8 mouse cellular contexts compared by ENCODE assay signal in genomic region chr12:16589204-16589949, GRCm38 (mm10). TPM values are rescaled to one million over a fixed set of nuclear protein-coding genes. Genes with fewer than 3 reads are reported as not detected.
A peak's percentile ranks its signal among the peaks of the same experiment; 100 is the strongest.
DNase-seq lines count a peak whose midpoint lies in the region; ATAC-seq lines count a peak whose summit lies in the region.

No protein-coding gene starts in this region.

- H3K4me1 ChIP-seq in heart, embryonic 14.5 days (ENCODE audit: control insufficient read depth in 2 of 2, insufficient read depth in 2 of 2, low read length in 2 of 2): peaks cover 29 to 44% of the 10 kb centered on the region in 2 experiments
- H3K4me1 ChIP-seq in liver, embryonic 13.5 days (replicated peaks): peaks cover 78% of the 10 kb centered on the region
- H3K4me1 ChIP-seq in stomach, embryonic 16.5 days (ENCODE audit: control insufficient read depth, insufficient read depth, low read length): peaks cover 25% of the 10 kb centered on the region

- peak; percentile 87 for ATAC-seq in erythroid progenitor cell, adult 5-6 weeks (replicated peaks; ENCODE audit: low FRiP score, poor library complexity, severe bottlenecking)
- peak; percentile 78 for ATAC-seq in heart, embryonic 14.5 days (ENCODE audit: insufficient number of reproducible peaks, insufficient read depth, low FRiP score, low read depth)
- ATAC-seq in liver, embryonic 13.5 days (ENCODE audit: low read depth): peak; percentile 64
- peak; percentile 87 for ATAC-seq in stomach, embryonic 16.5 days (ENCODE audit: insufficient read depth, low FRiP score)

- WGBS in heart, embryonic 14.5 days: under 1% methylated on average over 31 of the region's 36 CpGs
- WGBS in liver, embryonic 13.5 days (ENCODE audit: insufficient replicate concordance): under 1% methylated on average over 33 of the region's 36 CpGs
- WGBS in stomach, embryonic 16.5 days: under 1% methylated on average over 36 of the region's 36 CpGs

- no peaks in the 10 kb centered on the region for H3K36me3 ChIP-seq in heart, embryonic 14.5 days (ENCODE audit: control insufficient read depth, insufficient read depth, low read length)
- H3K36me3 ChIP-seq in liver, embryonic 13.5 days: no peaks in the 10 kb centered on the region
- no peaks in the 10 kb centered on the region for H3K36me3 ChIP-seq in stomach, embryonic 16.5 days (ENCODE audit: control insufficient read depth, insufficient read depth, low read length)

- no peaks in the 10 kb centered on the region for H3K27me3 ChIP-seq in heart, embryonic 14.5 days (ENCODE audit: control insufficient read depth, insufficient read depth, low read length)
- 0 out of 2 replicates have a peak, but pooled peaks cover 4% of the 10 kb centered on the region for H3K27me3 ChIP-seq in liver, embryonic 13.5 days
- H3K27me3 ChIP-seq in stomach, embryonic 16.5 days (ENCODE audit: control insufficient read depth, insufficient read depth, low read length): no peaks in the 10 kb centered on the region

- H3K9me3 ChIP-seq in heart, embryonic 14.5 days (ENCODE audit: control insufficient read depth, low read length): no peaks in the 10 kb centered on the region
- H3K9me3 ChIP-seq in liver, embryonic 13.5 days (replicated peaks): no peaks in the 10 kb centered on the region
- no peaks in the 10 kb centered on the region for H3K9me3 ChIP-seq in stomach, embryonic 16.5 days (replicated peaks; ENCODE audit: control insufficient read depth, low read length)

- DNase-seq in CD4-positive helper T cell, adult 2 months (ENCODE audit: low read depth, low spot score): peak; percentile 93
- DNase-seq in brain, embryonic 18.5 days (ENCODE audit: low read depth, low spot score): peak; percentile 81
- peak; percentile 95 for DNase-seq in kidney, postnatal 14 days
- DNase-seq in liver, embryonic 13.5 days: peak; percentile 82
- DNase-seq in neural tube, embryonic 10.5 days (ENCODE audit: extremely low spot score, low spot score): peak; percentile 91

- peak overlapping the region; percentile 30 to 83; a peak in 3 of 4 replicates for H3K27ac ChIP-seq in heart, embryonic 14.5 days (replicated peaks in 1 of 2; ENCODE audit: control insufficient read depth in 1 of 2, insufficient read depth in 1 of 2, low read depth in 2 of 2, low read length in 2 of 2)
- H3K27ac ChIP-seq in liver, embryonic 13.5 days: peak overlapping the region; percentile 88
- peak overlapping the region; percentile 47; the same call in 1 of the 2 replicates for H3K27ac ChIP-seq in stomach, embryonic 16.5 days (ENCODE audit: low read length)

- H3K4me3 ChIP-seq in heart, embryonic 14.5 days (ENCODE audit: control insufficient read depth in 1 of 2, insufficient read depth in 1 of 2, low read depth in 1 of 2, low read length in 2 of 2): peak overlapping the region; percentile 85
- H3K4me3 ChIP-seq in liver, embryonic 13.5 days (replicated peaks): peak overlapping the region; percentile 76
- peak overlapping the region; percentile 80 for H3K4me3 ChIP-seq in stomach, embryonic 16.5 days (replicated peaks; ENCODE audit: low read length)

- peak overlapping the region; percentile 89 for H3K9ac ChIP-seq in heart, embryonic 14.5 days (ENCODE audit: low read length)
- peak overlapping the region; percentile 80 for H3K9ac ChIP-seq in liver, embryonic 13.5 days
- peak overlapping the region; percentile 83 for H3K9ac ChIP-seq in stomach, embryonic 16.5 days (ENCODE audit: low read length)

- peak overlapping the region; percentile 93 for H3K4me2 ChIP-seq in heart, embryonic 14.5 days (ENCODE audit: low read length)
- H3K4me2 ChIP-seq in liver, embryonic 13.5 days: peak overlapping the region; percentile 96
- H3K4me2 ChIP-seq in stomach, embryonic 16.5 days (ENCODE audit: low read depth, low read length): peak overlapping the region; percentile 92

RNA-seq across cellular contexts. Expression of gene Lpin1, which starts 21.4 kb away (rescaled TPM):
- 10.1 and 10.9 TPM in 2 replicates for total RNA-seq in erythroid progenitor cell, adult 5-6 weeks (2015; ENCODE audit: low replicate concordance)
- total RNA-seq in erythroid progenitor cell, adult 5-6 weeks (2017; ENCODE audit: low replicate concordance): 12.2 and 20.9 TPM in 2 replicates
- polyA plus RNA-seq in heart, embryonic 14.5 days (2014; fragmentation: Nextera tagmentation; extraction: Ambion mirVana): 7.4 and 7.9 TPM in 2 replicates
- polyA plus RNA-seq in liver, embryonic 13.5 days (2015; fragmentation: Nextera tagmentation; extraction: Ambion mirVana): 5.3 and 6.8 TPM in 2 replicates
- polyA plus RNA-seq in stomach, embryonic 16.5 days (2015; fragmentation: Nextera tagmentation; extraction: Ambion mirVana): 6.6 and 6.9 TPM in 2 replicates

Comparison
In these comparisons a context has a peak if more than half of its experiments do, and no peak if none do; other contexts are left out.
1. Peak in every context shown above with its lines: DNase-seq, ATAC-seq, H3K4me3 ChIP-seq and H3K27ac ChIP-seq.